Comparison of ENCODE assay signal across 18 mouse cellular contexts in genomic region chr4:48889074-48889592, GRCm38 (mm10).
"Had no signal": no experiment of that assay in that cellular context is flagged by ENCODE, and none has a peak within 500 bp of the region (broad histone marks: within the 10 kb centered on the region; RNA-seq: fewer than 3 reads in every experiment).

No protein-coding gene starts in this region.

- DNase-seq: liver, postnatal 0 days; lung, adult 2 months; lung, postnatal 14 days; lung, postnatal 36 days; right cerebral cortex, postnatal 14 days; thymus, adult 2 months; thymus, postnatal 25 days; thymus, postnatal 4 days had no signal

- H3K4me2 ChIP-seq: liver, embryonic 15.5 days; lung, embryonic 15.5 days; midbrain, embryonic 11.5 days; midbrain, embryonic 13.5 days; midbrain, embryonic 15.5 days; stomach, embryonic 15.5 days had no signal

- H3K4me1 ChIP-seq: liver, embryonic 15.5 days; lung, embryonic 15.5 days; megakaryocyte, embryonic 14.5 days; midbrain, embryonic 13.5 days; midbrain, embryonic 15.5 days; stomach, embryonic 15.5 days had no signal

- H3K9me3 ChIP-seq: liver, embryonic 15.5 days; lung, embryonic 15.5 days; megakaryocyte, embryonic 14.5 days; midbrain, embryonic 15.5 days; stomach, embryonic 15.5 days had no signal

- H3K36me3 ChIP-seq: liver, embryonic 15.5 days; lung, embryonic 15.5 days; midbrain, embryonic 13.5 days; midbrain, embryonic 15.5 days; stomach, embryonic 15.5 days had no signal

- ATAC-seq: liver, postnatal 0 days; lung, postnatal 0 days; midbrain, embryonic 13.5 days; midbrain, embryonic 15.5 days had no signal

- H3K9ac ChIP-seq: liver, embryonic 15.5 days; liver, postnatal 0 days; lung, embryonic 15.5 days; midbrain, embryonic 13.5 days; midbrain, embryonic 15.5 days; stomach, embryonic 15.5 days had no signal

- H3K27me3 ChIP-seq: liver, embryonic 15.5 days; lung, embryonic 15.5 days; megakaryocyte, embryonic 14.5 days; midbrain, embryonic 13.5 days; midbrain, embryonic 15.5 days; stomach, embryonic 15.5 days had no signal

- H3K4me3 ChIP-seq: liver, embryonic 15.5 days; lung, embryonic 15.5 days; megakaryocyte, embryonic 14.5 days; midbrain, embryonic 13.5 days; midbrain, embryonic 15.5 days; stomach, embryonic 15.5 days had no signal

- H3K27ac ChIP-seq: liver, embryonic 15.5 days; lung, embryonic 15.5 days; macrophage; midbrain, embryonic 13.5 days; midbrain, embryonic 15.5 days; stomach, embryonic 15.5 days; stomach, postnatal 0 days had no signal
